Mouse (Mus musculus) embryo, embryonic 9.5 days (tissue): Measurements from ENCODE around the gene C2cd2.
"Not testable (repeated sequence)": the region's sequence is repeated elsewhere in the genome, so short reads cannot be mapped to it uniquely, and the experiment has no call there.

Source experiments
- DNase-seq: peaks from one replicate; pipeline ENCODE4 v3.0.0-alpha.2; 2017; ENCODE audit errors: extremely low spot score

C2cd2 gene

GRCm38 (mm10) chr16:97962151-97962948 lies at the start of gene C2cd2, which contains the start of gene Zbtb21:
Gene C2cd2, minus strand, starts transcription at chr16:97962598.
Gene Zbtb21, minus strand, starts transcription at chr16:97962622.
- DNase-seq = peak; percentile 96

DNA sequence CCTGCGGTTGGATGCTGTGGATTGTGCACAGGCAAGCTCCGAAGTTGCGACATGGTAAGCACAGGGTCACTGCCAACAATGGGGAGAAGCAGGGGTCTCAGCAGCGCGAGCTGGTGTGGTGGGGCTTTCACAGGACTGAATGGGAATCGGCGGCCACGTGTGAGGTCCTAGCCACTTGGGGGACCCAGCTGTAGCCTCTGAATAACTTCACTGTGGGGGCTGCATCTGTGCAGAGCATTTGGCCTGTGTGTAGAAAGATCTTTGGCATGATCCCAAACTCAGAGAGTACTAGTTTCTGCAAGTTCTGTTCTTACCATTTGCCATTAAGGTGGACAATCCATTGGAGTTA lies 35.0 kb upstream of the C2cd2 start:
- not testable (repeated sequence) for DNase-seq

- peak; percentile 85 for DNase-seq
These were observed 34.4 kb upstream of the C2cd2 start, which contains the start of gene B230307C23Rik for GRCm38 (mm10) chr16:97996616-97997382. Gene B230307C23Rik, plus strand, starts transcription at chr16:97997315.

DNA sequence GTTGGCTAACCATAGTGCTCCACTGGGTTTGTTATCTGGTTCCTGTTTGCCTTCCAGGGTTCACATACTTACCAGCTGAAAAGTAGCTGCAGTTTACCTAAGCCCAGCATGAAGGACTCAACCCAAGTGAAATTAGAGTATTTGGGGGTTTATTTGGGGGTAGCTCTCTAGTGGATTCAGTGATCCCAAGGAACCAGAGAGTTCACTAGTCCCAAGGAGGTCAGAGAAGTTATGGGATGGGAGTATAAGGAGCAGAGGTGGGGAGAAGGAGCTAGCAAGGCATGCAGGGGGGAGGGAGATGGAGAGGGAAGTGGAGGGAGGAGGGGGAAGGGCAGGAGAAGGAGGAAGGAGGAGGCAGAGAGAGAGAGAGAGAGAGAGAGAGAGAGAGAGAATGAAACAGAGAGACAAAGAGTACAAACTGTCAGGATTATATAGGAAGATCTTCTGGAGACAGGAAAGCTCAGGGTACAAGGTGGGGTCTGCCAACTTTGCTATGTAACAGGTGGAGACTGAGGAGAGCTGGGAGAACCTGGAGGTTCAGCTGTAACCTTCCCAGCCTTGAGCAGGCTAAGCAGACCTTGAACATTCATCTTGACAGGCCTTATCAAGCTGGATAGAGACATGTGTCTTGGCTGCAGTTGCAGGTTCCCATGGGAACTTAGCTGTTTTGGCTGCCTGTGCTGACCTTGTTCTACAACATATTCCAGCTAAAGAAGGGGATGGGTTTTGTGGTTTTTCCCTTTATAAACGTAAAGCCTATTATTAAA lies 33.6 kb upstream of the C2cd2 start:
- no peak for DNase-seq

DNA sequence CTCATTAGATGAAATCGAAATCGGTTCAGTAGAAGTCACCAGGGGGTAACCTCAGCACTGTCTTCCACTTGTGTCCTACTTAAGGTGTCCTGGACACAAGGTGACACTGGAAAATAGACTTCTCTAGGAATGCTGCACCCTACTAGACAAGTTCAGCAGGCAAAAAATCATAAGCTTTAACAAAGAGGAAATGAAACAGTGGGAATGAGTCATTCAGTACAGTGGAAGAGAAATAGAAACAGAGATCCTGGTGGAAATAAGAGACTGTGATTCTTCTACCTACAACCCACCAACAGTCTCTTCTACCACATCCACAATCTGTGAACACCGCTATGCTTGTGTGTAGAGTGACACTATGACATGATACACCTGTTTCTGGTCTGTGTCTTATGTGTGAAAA lies 30.1 kb upstream of the C2cd2 start:
- not testable (repeated sequence) for DNase-seq

GRCm38 (mm10) chr16:97991517-97991916 lies 29.1 kb upstream of the C2cd2 start:
- DNase-seq = no peak

GRCm38 (mm10) chr16:97984589-97984988 lies 22.2 kb upstream of the C2cd2 start:
- no peak for DNase-seq

DNA sequence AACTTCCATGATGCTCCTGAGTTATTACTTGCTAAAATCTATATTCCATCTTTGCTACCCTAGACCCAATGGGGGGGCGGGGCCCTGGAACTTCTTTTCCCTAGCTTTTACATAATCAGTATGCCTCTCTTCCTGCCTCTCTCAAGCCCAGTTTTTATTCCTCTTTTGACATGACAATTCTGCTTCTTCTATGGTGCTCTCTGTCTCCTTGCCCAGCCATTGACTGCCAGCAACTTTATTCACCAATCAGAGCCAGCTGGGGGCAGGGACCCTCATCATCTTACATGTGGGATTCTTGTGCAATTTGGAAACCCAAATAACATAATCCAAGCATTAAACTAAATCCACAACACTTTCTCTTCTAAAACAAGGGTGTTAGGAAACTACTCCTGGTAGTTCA lies 19.0 kb upstream of the C2cd2 start:
- DNase-seq = no peak

- no peak for DNase-seq
These were observed 15.3 kb upstream of the C2cd2 start for GRCm38 (mm10) chr16:97977722-97978121.

DNA sequence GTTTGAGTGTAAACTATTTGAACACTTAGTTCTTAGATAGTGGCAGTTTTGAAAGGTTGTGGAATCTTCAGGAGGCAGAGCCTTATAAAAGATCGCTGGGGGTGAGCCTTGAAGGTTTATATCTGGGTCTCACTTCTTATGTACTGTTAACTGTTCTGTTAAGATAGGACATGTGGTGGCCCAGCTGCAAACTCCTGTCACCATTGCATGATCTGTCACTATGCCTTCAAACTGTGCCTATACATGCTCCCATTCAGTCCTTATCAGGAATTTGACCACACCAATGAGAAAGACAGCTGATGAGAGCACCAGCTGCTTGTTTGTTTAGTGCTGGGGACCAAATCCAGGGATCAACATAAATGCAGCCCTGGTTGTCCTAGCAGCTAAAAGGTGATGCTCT lies 14.9 kb upstream of the C2cd2 start:
- DNase-seq = no peak

- DNase-seq = no peak
These were observed 1.6 kb upstream of the C2cd2 start for GRCm38 (mm10) chr16:97963956-97964540.

- DNase-seq = no peak
These were observed 832 bp downstream of the C2cd2 start for GRCm38 (mm10) chr16:97961381-97962150.

- DNase-seq = no peak
These were observed 2.0 kb downstream of the C2cd2 start for GRCm38 (mm10) chr16:97960348-97960747.

DNA sequence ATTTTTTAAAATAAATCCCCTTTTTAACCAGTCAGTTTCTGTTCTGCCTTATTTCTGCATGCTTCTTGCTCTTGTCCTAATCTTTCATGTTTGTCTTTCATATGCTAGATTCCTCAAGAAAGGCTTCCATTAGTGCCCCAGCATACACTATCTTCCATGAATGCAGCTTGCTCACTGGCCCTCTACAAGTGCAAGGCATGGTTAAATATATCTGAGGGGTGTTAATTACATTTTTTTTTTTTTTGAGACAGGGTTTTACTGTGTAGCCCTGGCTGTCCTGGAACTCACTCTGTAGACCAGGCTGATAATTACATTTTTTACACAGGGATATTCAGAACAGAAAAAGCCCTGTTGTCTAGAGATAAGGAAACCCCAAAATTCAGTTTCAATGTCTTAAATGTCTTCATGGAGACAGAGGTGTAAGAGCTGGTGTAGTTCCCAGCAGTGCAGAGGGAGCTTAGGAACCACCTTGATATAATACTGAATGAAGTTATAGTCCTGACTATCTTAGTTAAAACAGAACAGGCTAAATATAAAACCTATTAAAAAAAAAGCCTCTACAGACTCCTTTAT lies 3.9 kb downstream of the C2cd2 start:
- DNase-seq = no peak

DNA sequence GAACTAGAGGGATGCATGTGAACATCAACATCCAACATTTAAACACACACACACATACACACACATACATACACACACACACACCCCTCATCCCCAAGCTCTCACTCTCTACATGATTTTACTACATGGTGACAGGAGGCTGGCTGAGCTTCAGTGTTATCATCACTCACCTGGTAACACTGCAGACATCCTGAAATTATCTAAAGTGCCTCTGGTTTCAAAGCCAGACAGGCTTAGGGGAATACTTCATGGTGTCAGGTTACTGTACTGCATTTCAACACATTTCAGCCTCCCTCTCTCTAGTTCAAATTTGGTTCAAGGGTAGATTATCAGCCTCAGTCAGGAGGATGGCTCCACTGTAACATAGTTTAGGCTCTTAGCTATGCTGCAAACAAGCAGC lies 4.8 kb downstream of the C2cd2 start:
- no peak for DNase-seq

GRCm38 (mm10) chr16:97956011-97956410 lies 6.4 kb downstream of the C2cd2 start:
- no peak for DNase-seq

DNA sequence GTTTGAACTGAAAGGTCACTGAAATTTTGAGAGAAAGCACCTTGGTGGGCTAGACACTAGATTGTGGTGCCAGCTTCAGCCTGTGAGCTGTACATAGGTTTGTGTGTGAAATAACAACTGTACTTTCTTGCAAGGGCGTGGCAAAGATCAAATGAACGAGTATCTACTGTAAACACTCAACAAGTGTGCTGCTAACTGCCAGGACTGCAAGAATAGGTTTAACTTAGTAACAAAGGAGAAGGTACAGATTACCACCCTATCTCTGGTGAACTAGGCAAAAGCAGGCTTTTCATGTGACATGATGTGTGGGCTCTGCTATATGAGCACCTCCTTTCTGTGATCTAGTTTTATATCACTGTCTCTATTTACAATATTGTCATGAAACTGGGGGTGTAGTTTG lies 9.1 kb downstream of the C2cd2 start:
- DNase-seq = no peak

- DNase-seq = no peak
These were observed 9.6 kb downstream of the C2cd2 start for GRCm38 (mm10) chr16:97952801-97953200.

DNA sequence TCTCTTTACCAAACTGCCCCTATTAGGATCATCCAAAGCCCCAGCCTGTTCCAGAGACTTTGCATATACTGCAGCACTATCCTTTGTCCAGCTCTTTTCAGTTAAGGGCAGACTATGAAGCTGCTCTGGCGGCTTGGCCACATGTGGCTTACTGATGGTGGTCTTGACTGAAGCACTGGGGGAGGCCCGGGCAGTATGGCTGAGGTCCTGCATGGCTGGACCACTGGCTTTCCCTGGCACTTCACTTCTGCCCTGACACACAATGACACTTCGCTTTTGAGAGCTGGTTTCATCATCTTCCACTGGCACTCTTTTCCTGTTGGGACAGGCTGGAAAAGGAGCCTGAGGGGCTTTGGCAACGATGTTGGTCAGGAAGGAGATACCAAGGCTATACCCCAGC lies 10.0 kb downstream of the C2cd2 start:
- DNase-seq = no peak

DNA sequence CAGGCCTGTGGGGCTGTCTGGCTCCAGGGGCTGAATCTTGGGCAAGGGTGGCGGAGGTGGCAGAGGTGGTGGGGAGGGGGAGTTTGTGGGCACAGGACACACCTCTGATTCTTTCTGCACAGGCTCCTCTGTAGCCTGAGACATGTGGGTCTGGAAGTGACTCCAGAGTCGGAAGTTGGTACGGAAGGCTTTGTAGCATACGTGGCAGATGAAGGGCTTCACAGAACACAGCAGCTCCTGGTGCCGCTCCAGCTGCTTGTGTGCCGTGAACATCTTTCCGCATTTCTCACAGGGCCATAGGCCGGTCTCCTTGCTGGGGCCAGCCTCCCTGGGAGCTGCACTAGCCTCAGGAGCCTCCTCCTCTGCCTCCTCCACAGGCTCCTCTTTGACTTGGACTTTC lies 12.3 kb downstream of the C2cd2 start:
- DNase-seq = no peak

GRCm38 (mm10) chr16:97948836-97949235 lies 13.6 kb downstream of the C2cd2 start:
- no peak for DNase-seq
